Mouse (Mus musculus) heart, adult 18-20 months (tissue): ENCODE measurements around the gene Usp11. TPM values are rescaled to one million over a fixed set of nuclear protein-coding genes. Genes with fewer than 3 reads are reported as not detected.

Experiments used
- DNase-seq, 2 experiments: peaks; one replicate each; pipeline ENCODE4 v3.0.0; 2021 to 2022; ENCODE audit warnings: mixed read lengths in 1 of 2
- long read RNA-seq, 2 experiments: library from polyadenylated mRNA; stranded (forward); transcript quantifications; one replicate each; pipeline ENCODE4 v2.0.0; 2021
- total RNA-seq, 2 experiments: library from RNA; stranded (reverse); gene quantifications; 2 replicates each; pipeline ENCODE4 v1.2.3; 2021

The Usp11 gene
- 1 to 10 TPM; 4.6 to 7.8 TPM for total RNA-seq
- long read RNA-seq, experiment 1, partial matches to known transcripts, result 1 of 2 reads
- long read RNA-seq, experiment 1, other reads (novel, unspliced or antisense), result 0 of 2 reads
- long read RNA-seq, experiment 2, partial matches to known transcripts, result 0 of 2 reads
- long read RNA-seq, experiment 2, other reads (novel, unspliced or antisense), result 0 of 2 reads

DNA sequence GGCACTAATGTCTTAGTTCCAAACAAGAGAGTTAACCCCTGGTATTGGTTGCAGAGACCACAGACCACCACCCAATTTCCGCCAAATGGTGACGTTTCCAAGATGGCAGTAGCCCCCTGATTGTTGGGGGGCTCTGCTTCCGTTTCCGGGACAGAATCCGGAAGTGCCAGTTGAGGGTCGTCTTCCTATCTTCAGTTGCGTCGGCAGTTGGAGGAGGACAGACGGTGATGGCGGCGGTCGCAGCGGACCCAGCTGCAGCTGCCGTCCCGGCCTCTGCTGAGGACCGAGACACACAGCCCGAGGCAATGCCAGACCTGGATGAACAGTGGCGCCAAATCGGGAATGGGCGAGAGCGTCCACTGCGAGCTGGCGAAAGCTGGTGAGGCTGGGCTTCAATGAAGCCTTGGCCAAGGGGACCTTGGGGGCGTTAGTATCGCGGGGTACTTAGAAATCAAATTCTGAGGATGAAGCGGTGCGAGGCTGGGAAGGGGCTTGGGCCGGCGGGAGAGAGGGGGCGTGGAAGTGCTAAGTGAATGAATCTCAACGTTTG lies at the start of gene Usp11:
Usp11 (plus strand) TSS at position 166 of the 550 bp plus-strand sequence.
- DNase-seq, result no peak

- DNase-seq, result no peak
These were observed 46.1 kb upstream of the Usp11 start for GRCm38 (mm10) chrX:20657593-20657992.

DNA sequence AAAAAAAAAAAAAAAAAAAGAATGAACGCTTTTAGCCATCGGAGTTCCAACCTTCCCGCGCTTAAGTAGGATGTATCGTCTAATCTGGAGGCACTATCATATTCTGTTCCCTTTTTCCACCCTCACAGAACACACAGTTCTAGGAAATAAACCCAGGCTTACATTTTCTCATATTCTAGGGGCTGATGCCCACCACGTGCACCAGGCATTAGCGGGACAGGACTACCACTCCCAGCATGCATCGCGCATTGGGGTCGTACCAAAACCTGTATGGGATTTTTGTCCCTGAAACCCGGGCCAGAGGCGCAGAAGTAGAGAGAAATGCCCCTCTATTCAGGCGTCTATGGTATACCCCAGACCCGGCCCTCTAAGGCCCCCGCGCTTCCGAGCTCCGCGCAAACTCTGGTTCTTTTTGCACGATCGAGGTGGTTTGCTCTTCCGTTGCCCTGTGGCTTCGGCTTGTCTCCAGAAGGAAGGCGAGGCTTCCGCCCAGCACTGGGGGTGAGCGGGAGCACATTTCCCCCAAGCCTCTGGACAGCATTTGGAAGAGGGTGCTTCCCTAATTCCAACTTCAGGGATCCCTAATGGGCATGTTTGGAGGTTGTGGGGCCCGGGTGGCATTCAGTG lies 45.6 kb upstream of the Usp11 start, which contains the start of gene Uba1:
Uba1 (plus strand) TSS at position 301 of the 627 bp plus-strand sequence.
- peak; percentile 85 to 86 for DNase-seq

- DNase-seq, result peak; percentile 7 to 25
These were observed 44.8 kb upstream of the Usp11 start for GRCm38 (mm10) chrX:20658891-20659406.

- no peak for DNase-seq
These were observed 41.4 kb upstream of the Usp11 start for GRCm38 (mm10) chrX:20662317-20662715.

DNA sequence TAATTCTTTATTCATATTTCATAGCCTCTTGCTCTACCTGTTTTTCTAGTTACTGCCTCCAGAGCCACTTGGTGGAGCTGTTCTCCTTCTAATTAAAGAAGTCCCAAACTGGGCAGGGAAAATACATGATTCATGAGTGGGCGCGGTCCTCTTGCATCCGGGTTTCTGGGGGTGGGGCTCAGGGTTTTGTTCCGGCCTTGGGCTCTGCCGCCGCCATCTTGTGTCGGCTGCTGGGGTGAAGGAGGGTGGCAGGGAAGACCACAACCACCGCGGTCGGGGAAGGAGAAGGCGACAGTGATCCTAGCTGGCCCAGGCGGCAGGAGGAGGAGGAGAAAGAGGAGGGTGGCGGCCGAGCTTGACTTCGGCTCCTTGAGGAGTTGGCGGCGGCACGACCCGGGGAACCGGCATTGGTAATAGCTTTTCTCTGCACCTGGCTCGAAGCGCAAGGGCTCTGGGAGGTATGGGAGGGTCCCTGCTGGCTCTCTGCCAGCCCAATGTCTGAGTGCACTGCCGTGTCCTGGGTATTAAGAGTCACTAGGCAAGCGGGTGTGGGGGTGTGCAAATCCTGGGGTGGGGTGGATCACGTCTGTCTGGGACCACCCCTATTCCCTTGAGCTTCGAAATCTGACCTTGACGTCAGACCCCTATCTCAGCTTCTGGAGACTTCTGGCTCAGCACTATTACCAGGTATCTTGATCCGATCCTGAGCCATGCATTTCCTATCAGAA lies 40.8 kb upstream of the Usp11 start:
- peak; percentile 88 to 92 for DNase-seq

DNA sequence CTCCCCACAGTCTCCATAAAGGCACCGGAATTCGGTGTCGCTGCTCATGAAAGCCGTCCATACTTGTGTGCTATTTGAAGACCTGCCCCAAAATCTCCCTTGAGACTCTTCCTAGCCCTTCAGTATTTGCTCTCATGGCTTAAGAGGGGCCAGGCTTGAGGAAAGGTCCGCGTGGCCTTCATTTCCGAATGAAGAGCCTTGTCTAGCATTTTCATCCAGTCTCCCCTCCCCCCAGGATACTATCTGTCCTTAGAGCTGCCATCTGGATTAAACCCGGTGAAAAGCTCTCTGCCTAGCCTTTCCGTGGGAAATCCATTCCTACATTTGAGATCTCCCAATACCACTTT lies 40.3 kb upstream of the Usp11 start:
- DNase-seq, result peak in 1 of 2 experiments; percentile 7

DNA sequence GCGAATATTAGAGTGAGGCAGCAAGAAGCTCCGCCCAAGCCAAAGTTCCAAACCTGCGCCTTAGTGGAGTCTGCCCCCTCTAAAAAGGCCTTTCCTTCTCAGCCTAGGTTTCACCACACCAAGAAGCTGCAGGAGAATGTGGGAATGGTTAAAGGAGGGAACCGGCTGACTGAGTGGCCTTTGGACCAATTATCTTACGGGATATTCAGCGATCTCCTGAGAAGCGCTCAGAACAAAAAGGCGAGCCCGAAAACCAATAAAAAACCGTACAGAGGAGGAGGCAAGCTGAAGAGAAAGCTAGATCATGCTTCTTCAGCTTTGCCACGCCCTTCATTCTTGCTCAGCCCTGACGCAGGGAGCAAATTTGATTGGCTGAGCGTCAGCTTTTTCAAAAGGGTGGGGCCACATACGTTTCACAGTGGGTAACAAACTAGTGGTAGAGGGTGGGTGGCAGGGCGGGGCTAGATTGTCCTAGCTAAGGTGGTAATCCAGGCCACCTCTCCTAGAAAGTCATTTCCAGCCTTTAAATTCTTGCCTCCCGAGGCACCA lies 16.1 kb upstream of the Usp11 start, which contains the start of gene Cdk16:
Cdk16 (plus strand) TSS at position 436 of the 549 bp plus-strand sequence.
- peak; percentile 89 to 96 for DNase-seq

- DNase-seq, result peak; percentile 86 to 88
These were observed 15.6 kb upstream of the Usp11 start for GRCm38 (mm10) chrX:20688068-20688547.

GRCm38 (mm10) chrX:20688615-20689014 lies 15.1 kb upstream of the Usp11 start:
- DNase-seq, result peak; percentile 61 to 71

DNA sequence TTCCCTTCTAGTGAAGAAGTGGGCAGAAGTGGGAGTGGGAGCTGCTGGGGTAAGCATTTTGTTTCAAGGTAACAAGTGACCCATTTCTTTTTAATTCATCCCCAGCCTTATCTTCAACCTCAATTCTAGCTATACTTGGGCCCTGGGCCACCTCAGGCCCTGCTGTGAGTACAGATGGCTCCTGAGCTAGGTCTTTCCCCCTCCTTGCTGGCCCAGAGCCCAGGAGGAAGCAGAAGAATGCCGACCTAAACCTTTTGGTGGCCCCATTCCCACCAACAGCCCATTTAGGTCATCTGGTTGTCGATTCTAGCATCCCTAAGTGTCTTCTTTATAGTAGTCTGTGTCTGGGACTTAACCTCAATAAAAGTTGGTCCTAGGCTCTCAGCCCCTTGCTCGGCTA lies 12.1 kb upstream of the Usp11 start:
- DNase-seq, result no peak

GRCm38 (mm10) chrX:20692616-20693015 lies 11.1 kb upstream of the Usp11 start:
- DNase-seq, result no peak

DNA sequence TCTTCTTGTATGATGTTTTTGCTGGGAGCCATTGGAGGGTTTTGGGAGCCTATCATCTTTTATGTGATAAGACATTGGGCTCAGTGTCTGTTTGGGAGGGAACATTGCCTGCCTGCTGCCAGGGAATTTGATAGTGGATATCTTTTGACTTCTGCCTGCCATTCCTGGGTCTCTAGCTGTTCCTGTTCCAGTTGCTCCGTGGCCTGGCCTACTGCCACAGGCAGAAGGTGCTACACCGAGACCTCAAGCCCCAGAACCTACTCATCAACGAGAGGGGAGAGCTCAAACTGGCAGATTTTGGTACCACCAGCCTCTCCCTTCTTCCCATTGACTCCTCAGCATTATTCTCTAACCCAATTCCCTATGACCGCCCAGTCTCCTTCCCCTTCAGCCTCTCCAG lies 7.9 kb upstream of the Usp11 start:
- DNase-seq, result peak; percentile 35 to 40

DNA sequence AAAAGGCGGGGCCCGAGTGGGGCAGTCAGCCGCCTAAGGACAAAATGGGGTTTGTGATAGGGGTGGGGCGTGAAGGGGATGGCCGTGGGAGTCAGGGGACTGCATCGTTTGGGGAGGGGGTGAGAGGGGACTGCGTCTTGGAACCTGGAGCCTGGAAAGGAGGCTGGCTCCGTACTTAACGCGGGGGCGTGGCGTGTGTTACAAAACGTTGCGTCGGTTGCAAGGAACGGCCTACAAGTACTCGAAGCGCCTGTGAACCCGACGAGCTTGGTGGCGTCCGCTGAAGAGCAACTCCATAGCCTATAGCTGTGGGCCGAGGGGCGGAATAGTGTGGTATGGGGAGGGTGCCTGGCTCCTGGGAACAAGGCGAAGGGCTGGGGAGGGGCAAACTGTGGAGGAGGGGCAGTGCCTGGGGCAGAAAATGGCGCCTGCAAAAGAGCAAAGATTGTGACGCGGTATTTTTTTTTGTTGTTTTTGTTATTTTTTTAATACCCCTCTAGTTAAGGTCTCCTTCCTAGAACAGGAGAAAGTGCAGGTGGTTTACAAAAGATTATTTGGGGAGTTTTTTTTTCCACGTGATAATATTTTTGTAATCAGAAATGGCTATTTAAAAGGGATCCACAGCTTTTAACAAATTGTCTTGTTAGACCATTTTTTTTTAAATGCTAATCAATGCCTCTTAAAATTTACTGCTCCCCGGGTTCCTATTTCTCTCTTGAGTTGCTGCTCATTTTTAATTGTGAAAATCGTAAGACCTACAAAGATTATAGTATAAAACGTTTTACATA lies 783 bp downstream of the Usp11 start:
- DNase-seq, result peak; percentile 80 to 83

DNA sequence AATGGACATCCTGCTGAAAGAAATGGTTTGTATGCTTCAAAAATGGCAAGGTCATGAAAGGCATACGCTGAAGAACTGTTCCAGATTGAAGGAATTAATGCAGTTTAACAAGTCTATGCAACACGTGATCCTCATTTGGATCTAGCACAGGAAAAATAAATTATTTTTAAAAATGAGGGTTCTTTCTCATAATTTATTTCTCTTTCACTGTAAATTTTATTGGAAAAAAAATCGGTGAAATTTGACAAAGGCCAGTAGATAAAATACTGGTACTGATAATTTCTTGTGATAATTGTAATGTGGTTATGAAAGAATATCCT lies 1.3 kb downstream of the Usp11 start:
- no peak for DNase-seq

DNA sequence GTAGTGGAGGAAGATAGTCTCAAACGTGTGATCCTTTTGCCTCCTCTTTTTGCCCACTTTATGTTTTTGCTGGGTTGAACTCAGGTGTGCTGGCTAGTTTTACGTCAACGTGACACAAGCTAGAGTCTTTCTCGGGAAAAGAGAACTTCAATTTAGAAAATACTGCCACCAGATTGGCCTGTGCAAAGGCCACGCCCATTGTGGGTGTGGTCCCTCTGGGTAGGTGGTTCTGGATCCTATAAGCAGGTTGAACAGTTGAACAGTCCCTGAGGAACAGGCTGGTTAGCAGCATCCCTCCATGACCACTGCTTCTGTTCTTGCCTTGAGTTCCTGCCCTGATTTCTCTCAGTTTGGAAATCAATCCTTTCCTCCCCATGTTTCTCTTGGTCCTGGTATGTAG lies 25.0 kb downstream of the Usp11 start:
- DNase-seq, result no peak

- peak; percentile 1 to 16 for DNase-seq
These were observed 26.3 kb downstream of the Usp11 start for GRCm38 (mm10) chrX:20730048-20730447.

GRCm38 (mm10) chrX:20736479-20736878 lies 32.8 kb downstream of the Usp11 start:
- DNase-seq, result no peak

DNA sequence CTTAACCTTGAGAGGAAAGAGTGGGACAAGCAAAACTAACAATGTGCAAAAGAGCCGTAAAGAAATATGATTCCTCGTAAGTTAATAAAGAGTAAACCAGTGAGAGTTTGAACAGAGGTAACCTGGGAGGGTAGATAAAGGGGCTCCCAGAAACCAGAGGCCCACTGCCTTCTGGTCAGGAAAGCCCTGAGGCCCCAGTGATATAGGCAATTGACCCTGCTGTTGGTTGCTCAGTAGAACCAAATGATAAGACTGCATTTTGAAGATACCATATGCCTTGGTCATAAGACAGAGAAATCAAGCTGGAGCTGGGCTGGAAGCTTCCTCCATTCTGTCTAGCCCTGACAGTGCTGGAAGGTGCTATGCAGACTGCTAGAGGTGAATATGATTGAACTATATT lies 45.1 kb downstream of the Usp11 start:
- DNase-seq, result no peak

- DNase-seq, result no peak
These were observed 57.5 kb downstream of the Usp11 start for GRCm38 (mm10) chrX:20761201-20761600.
